Mouse (Mus musculus): ENCODE data around the gene Copg2.

DNA sequence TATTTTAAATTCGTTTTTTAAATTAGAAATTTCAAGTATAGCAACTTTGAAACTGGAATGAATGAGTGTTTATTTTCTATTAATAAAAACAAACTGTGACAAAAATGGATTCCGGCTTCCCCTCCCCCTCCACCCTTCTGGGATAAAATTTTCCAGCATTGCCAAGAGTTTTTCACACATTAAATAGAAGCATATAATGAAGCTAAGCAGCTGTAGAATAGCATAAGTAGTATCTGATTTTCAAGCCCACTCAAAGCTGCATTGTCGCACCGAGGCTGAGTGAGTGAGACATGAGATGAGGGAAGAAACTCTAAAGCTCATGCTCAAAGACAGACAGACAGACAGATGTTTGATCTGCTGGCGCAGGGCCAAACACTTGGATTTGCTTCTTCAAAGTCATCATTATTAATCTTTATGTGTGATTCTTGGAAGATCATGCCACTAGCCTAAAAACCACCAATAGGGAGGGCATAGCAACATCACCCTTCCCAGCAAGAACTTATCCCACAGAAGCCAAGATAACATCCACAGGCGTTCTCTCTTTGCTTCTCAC is 148.2 kb downstream of the Copg2 start:
- TF ChIP-seq CTCF (IDR thresholded peaks at IDR 0.05) = no peak
- no peak for TF ChIP-seq POLR2A (IDR thresholded peaks at IDR 0.05; ENCODE audit: insufficient read depth, low read depth, low read length)
- no peak for TF ChIP-seq EP300 (IDR thresholded peaks at IDR 0.05; ENCODE audit: insufficient read depth, low read depth, low read length)

All from heart, adult 2 months (tissue).